Mouse (Mus musculus) forebrain, embryonic 16.5 days (tissue): Measurements from ENCODE around the gene Slain2. TPM values are rescaled to one million over a fixed set of nuclear protein-coding genes. Genes with fewer than 3 reads are reported as not detected.

Source experiments
- ATAC-seq: fragments of 200-750 bp; cut with Nextera tagmentation; 2 replicates; pipeline ENCODE4 v1.8.0; 2017; ENCODE audit warnings: mild to moderate bottlenecking, moderate library complexity
- H3K27ac ChIP-seq: fragments of 300-500 bp; sonication (generic); 2 replicates; pipeline ENCODE4 v1.5.1; 2014; ENCODE audit warnings: low read length, control low read depth
- H3K27me3 ChIP-seq: fragments of 300-500 bp; sonication (generic); replicated peaks from 2 replicates; pipeline ENCODE4 v1.6.1; 2014; ENCODE audit warnings: low read length; ENCODE audit not compliant: control insufficient read depth, insufficient read depth
- H3K36me3 ChIP-seq: fragments of 300-500 bp; sonication (generic); 2 replicates; pipeline ENCODE4 v1.6.1; 2014; ENCODE audit not compliant: control insufficient read depth, insufficient read depth
- H3K4me1 ChIP-seq: fragments of 300-500 bp; sonication (generic); replicated peaks from 2 replicates; pipeline ENCODE4 v1.6.1; 2014; ENCODE audit warnings: low read length; ENCODE audit not compliant: control insufficient read depth, insufficient read depth
- H3K4me2 ChIP-seq: fragments of 300-500 bp; sonication (generic); 2 replicates; pipeline ENCODE4 v1.6.1; 2014; ENCODE audit warnings: mild to moderate bottlenecking, low read length, control low read depth
- H3K4me3 ChIP-seq: fragments of 300-500 bp; sonication (generic); replicated peaks from 2 replicates; pipeline ENCODE4 v1.5.1; 2014; ENCODE audit warnings: mild to moderate bottlenecking, low read length, control low read depth
- H3K9ac ChIP-seq: fragments of 300-500 bp; sonication (generic); replicated peaks from 2 replicates; pipeline ENCODE4 v1.6.1; 2014; ENCODE audit warnings: low read depth, low read length, control low read depth
- H3K9me3 ChIP-seq: fragments of 300-500 bp; sonication (generic); 2 replicates; pipeline ENCODE4 v1.6.1; 2016; ENCODE audit warnings: low read length; ENCODE audit not compliant: control insufficient read depth
- WGBS: fragments of 180-500 bp; shearing (Covaris S2); extraction: QIAGEN DNeasy Blood & Tissue Kit; methylation state at CpG from one replicate; pipeline ENCODE4 v1.1.7; 2014; 5-methylcytosine and 5-hydroxymethylcytosine counted together
- polyA plus RNA-seq: library from polyadenylated mRNA; unstranded; fragments of >200 nt; fragmentation: Nextera tagmentation; extraction: Ambion mirVana; gene quantifications from 2 replicates; pipeline ENCODE4 v1.2.1, GENCODE M21; 2015

Slain2 gene
- polyA plus RNA-seq, 1 experiment from 2014 or later: 16.9 TPM

GRCm38 (mm10) chr5:72881748-72882411 lies 32.2 kb upstream of the Slain2 start:
- H3K4me2 ChIP-seq: no peak overlapping the region
- ATAC-seq: no peak
- no peaks in the 10 kb centered on the region for H3K27me3 ChIP-seq
- 88% methylated on average over 12 of the region's 12 CpGs for WGBS
- H3K4me3 ChIP-seq: no peak overlapping the region
- no peak overlapping the region for H3K27ac ChIP-seq
- H3K4me1 ChIP-seq: no peaks in the 10 kb centered on the region
- H3K36me3 ChIP-seq: no peaks in the 10 kb centered on the region
- no peaks in the 10 kb centered on the region for H3K9me3 ChIP-seq
- H3K9ac ChIP-seq: no peak overlapping the region

DNA sequence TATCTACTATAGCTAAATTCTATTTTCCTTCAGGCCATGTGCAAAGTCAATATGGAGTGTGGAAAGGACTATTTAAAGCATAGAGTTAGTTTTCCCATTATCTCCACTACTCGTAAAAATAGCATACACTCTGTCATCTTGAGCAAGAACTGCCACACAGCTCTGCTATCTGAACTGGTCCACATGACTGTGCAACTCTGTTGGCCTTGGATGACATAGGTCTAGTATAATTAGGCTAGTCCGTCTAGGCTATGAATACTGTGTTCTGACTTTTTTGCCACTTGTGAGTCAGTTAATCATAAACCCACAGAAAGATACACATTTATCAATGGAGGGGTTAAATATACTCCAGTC lies 31.7 kb upstream of the Slain2 start:
- Histone ChIP-seq H3K4me2 (no peak overlapping the region), H3K4me1 (no peaks in the 10 kb centered on the region), H3K36me3 (no peaks in the 10 kb centered on the region), H3K4me3 (no peak overlapping the region), H3K9me3 (no peaks in the 10 kb centered on the region), H3K27ac (no peak overlapping the region), H3K27me3 (no peaks in the 10 kb centered on the region), H3K9ac (no peak overlapping the region)
- WGBS: 79% methylated on average over 2 of the region's 2 CpGs
- ATAC-seq: no peak

GRCm38 (mm10) chr5:72883706-72884105 lies 30.4 kb upstream of the Slain2 start:
- no peak for ATAC-seq
- Histone ChIP-seq H3K4me2 (no peak overlapping the region), H3K9me3 (no peaks in the 10 kb centered on the region), H3K27me3 (no peaks in the 10 kb centered on the region), H3K4me3 (no peak overlapping the region), H3K27ac (no peak overlapping the region), H3K36me3 (no peaks in the 10 kb centered on the region), H3K4me1 (no peaks in the 10 kb centered on the region), H3K9ac (no peak overlapping the region)
- 86% methylated on average over 3 of the region's 3 CpGs for WGBS

DNA sequence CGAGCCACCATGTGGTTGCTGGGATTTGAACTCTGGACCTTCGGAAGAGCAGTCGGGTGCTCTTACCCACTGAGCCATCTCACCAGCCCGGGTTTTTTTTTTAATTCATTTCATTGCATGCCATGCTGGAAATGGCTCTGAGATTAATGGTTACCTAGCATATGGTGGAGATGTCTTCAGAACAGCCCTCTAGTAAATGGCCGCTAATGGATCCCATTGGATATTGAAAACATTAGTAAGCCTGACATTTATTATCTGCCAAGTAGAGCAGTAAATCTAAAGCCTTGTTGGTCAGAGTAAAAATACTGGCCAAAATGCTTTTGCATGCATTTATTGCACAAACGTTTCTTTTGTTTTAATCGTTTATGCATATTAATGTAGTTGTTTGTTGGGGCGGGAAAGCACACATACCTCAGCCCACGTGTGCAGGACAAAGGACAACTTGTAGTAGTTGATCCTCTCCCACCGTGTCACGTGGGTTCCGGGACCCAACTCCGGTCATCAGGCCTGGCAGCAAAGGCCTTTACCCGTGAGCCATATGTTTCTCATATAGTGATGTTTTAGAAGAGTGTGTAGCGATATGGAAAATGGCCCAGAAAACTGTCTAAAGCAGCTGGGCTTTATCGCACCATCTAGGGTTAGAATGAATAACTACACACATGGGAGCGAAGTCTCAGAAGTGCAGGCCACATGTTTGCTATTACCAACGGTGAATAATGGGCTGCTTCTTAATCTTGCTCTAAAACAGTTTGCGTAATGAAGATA lies 27.5 kb upstream of the Slain2 start:
- Histone ChIP-seq H3K9ac (no peak overlapping the region), H3K27me3 (no peaks in the 10 kb centered on the region), H3K4me1 (no peaks in the 10 kb centered on the region), H3K27ac (no peak overlapping the region), H3K36me3 (no peaks in the 10 kb centered on the region), H3K4me3 (no peak overlapping the region), H3K9me3 (no peaks in the 10 kb centered on the region), H3K4me2 (no peak overlapping the region)
- 79% methylated on average over 18 of the region's 19 CpGs for WGBS
- ATAC-seq: no peak

DNA sequence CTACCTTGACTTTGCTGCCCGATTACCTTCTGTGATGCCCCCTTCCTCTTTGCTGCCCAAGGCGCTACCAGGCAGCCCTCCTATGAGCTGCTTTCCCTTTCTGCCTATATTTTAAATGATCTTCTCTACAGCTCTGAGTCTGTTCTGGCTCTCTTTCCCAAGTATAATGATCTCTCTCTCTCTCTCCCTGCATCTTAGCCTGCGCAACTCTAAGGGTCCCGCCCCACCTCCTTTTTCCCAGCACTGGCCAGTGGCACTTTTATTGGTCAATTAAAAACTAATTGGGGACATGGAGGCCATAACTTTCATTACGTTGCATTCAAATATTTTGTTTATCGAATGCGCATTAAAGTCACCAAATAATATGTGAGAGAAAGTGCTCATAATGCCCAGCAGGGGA lies 25.8 kb upstream of the Slain2 start:
- Histone ChIP-seq H3K9ac (no peak overlapping the region), H3K27ac (no peak overlapping the region), H3K27me3 (no peaks in the 10 kb centered on the region), H3K4me1 (no peaks in the 10 kb centered on the region), H3K4me2 (no peak overlapping the region), H3K9me3 (no peaks in the 10 kb centered on the region), H3K36me3 (no peaks in the 10 kb centered on the region), H3K4me3 (no peak overlapping the region)
- WGBS: 79% methylated on average over 7 of the region's 7 CpGs
- ATAC-seq: no peak

- Histone ChIP-seq H3K27me3 (no peaks in the 10 kb centered on the region), H3K9me3 (no peaks in the 10 kb centered on the region), H3K36me3 (no peaks in the 10 kb centered on the region), H3K9ac (no peak overlapping the region), H3K4me3 (no peak overlapping the region), H3K4me2 (no peak overlapping the region), H3K4me1 (no peaks in the 10 kb centered on the region), H3K27ac (no peak overlapping the region)
- WGBS: 5% methylated on average over 12 of the region's 12 CpGs
- ATAC-seq: no peak
These were observed 22.6 kb upstream of the Slain2 start for GRCm38 (mm10) chr5:72891534-72891933.

- ATAC-seq: no peak
- no peak overlapping the region for H3K4me3 ChIP-seq
- H3K9me3 ChIP-seq: no peaks in the 10 kb centered on the region
- no peaks in the 10 kb centered on the region for H3K36me3 ChIP-seq
- no peak overlapping the region for H3K4me2 ChIP-seq
- no peak overlapping the region for H3K27ac ChIP-seq
- no peaks in the 10 kb centered on the region for H3K27me3 ChIP-seq
- 63% methylated on average over 5 of the region's 5 CpGs for WGBS
- no peaks in the 10 kb centered on the region for H3K4me1 ChIP-seq
- H3K9ac ChIP-seq: no peak overlapping the region
These were observed 20.1 kb upstream of the Slain2 start for GRCm38 (mm10) chr5:72893987-72894386.

DNA sequence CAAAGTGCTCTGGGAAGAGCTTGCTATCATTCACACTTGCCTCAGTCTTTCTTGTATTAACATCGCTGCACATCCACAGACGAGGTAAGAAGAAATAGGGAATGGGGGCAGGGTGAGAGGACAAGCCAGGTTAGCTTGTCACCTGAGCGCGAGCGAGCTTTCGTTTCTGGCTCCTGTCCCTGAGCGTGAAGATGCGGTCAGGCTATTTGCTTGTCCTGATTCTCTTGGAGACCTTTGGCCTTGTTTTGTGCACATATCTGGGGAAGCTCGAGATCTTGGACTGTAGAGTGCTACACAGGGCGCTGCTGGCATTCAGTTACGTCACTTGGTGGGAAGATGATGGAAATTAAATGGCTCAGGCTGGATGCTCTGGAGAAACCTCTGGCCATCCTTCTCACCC lies 18.8 kb upstream of the Slain2 start:
- ATAC-seq: no peak
- Histone ChIP-seq H3K9ac (no peak overlapping the region), H3K27me3 (no peaks in the 10 kb centered on the region), H3K4me2 (no peak overlapping the region), H3K4me1 (no peaks in the 10 kb centered on the region), H3K27ac (no peak overlapping the region), H3K4me3 (no peak overlapping the region), H3K36me3 (no peaks in the 10 kb centered on the region), H3K9me3 (no peaks in the 10 kb centered on the region)
- 94% methylated on average over 11 of the region's 11 CpGs for WGBS

GRCm38 (mm10) chr5:72896478-72897279 lies 17.4 kb upstream of the Slain2 start:
- no peak overlapping the region for H3K27ac ChIP-seq
- no peaks in the 10 kb centered on the region for H3K4me1 ChIP-seq
- H3K4me3 ChIP-seq: no peak overlapping the region
- 76% methylated on average over 18 of the region's 18 CpGs for WGBS
- H3K9me3 ChIP-seq: no peaks in the 10 kb centered on the region
- no peaks in the 10 kb centered on the region for H3K36me3 ChIP-seq
- H3K9ac ChIP-seq: no peak overlapping the region
- no peak for ATAC-seq
- no peak overlapping the region for H3K4me2 ChIP-seq
- H3K27me3 ChIP-seq: no peaks in the 10 kb centered on the region
